Mouse (Mus musculus) midbrain, embryonic 10.5 days (tissue): ENCODE measurements around the gene Gm5741. TPM values are rescaled to one million over a fixed set of nuclear protein-coding genes. Genes with fewer than 3 reads are reported as not detected.

ENCODE experiments used
- DNase-seq: peaks from one replicate; pipeline ENCODE4 v3.0.0-alpha.2; 2017; ENCODE audit warnings: low spot score
- H3K27ac ChIP-seq: fragments of 300-500 bp; sonication (generic); replicated peaks from 2 replicates; pipeline ENCODE4 v1.5.1; 2016; ENCODE audit warnings: mild to moderate bottlenecking
- H3K27me3 ChIP-seq: fragments of 300-500 bp; sonication (generic); 2 replicates; pipeline ENCODE4 v1.6.1; 2016; ENCODE audit warnings: low read depth, mild to moderate bottlenecking; ENCODE audit not compliant: poor library complexity, severe bottlenecking
- H3K36me3 ChIP-seq: fragments of 300-500 bp; sonication (generic); 2 replicates; pipeline ENCODE4 v1.6.1; 2016; ENCODE audit warnings: mild to moderate bottlenecking, moderate library complexity
- H3K4me1 ChIP-seq: fragments of 300-500 bp; sonication (generic); 2 replicates; pipeline ENCODE4 v1.6.1; 2016
- H3K4me3 ChIP-seq: fragments of 300-500 bp; sonication (generic); 2 replicates; pipeline ENCODE4 v1.5.1; 2016; ENCODE audit warnings: mild to moderate bottlenecking, moderate library complexity
- H3K9me3 ChIP-seq: fragments of 300-500 bp; sonication (generic); replicated peaks from 2 replicates; pipeline ENCODE4 v1.6.1; 2016; ENCODE audit warnings: mild to moderate bottlenecking
- WGBS: fragments of 180-500 bp; shearing (Covaris S2); methylation state at CpG from one replicate; pipeline ENCODE4 v1.1.7; 2016; 5-methylcytosine and 5-hydroxymethylcytosine counted together
- polyA plus RNA-seq: library from polyadenylated mRNA; unstranded; fragments of >200 nt; fragmentation: Nextera tagmentation; extraction: Ambion mirVana; gene quantifications from 2 replicates; pipeline ENCODE4 v1.2.1, GENCODE M21; 2016

Gene Gm5741
- polyA plus RNA-seq, result 0.91 and 1.1 TPM in 2 replicates

DNA sequence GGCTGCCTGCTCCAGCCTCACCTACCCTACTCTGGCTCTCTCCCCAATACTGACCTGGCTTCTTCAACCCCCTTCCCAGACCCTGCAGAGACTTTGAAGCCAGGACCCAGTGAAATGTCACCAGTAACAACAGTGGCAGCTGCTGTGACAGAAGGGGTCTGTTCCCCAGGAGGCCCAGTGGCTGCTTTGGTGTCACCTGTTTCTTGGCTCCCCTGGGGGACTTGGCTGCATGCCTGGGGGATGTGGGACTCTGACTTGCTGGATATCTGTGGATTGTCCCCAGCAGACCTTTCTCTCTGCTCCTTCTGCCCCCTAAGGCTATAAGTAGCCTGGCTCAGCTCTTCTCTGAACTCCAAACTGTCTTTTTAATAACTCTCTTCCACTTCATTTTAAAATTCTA is at the start of gene Gm5741:
Gene Gm5741 (minus strand): TSS at position 1 of the 400 bp plus-strand sequence.
- no peak for DNase-seq

DNA sequence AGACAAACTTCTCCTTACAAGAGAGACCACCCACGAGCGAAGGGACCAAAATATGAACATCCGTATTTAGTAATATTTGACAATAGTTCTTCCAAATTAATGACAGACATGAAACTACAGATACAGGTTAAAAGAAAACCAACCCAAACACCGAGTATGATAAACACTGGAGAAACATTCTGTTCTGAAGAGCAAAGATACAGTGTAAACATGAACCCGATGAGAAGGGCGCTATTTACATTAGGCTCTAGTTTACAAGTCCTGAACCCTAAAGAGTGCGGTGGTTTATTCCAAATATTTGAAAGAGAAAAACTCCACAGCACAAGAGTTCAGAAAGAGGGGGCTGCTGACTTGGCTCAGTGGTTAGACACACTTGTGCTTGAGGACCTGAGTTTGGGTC is 49.2 kb upstream of the Gm5741 start:
- H3K4me3 ChIP-seq, result no peak overlapping the region
- no peak overlapping the region for H3K27ac ChIP-seq
- peaks cover 9% of the 10 kb centered on the region for H3K27me3 ChIP-seq
- peaks cover 10% of the 10 kb centered on the region for H3K4me1 ChIP-seq
- 0 out of 2 replicates have a peak, but pooled peaks cover 4% of the 10 kb centered on the region for H3K9me3 ChIP-seq
- DNase-seq, result no peak
- no peaks in the 10 kb centered on the region for H3K36me3 ChIP-seq
- 92% methylated on average over 7 of the region's 7 CpGs for whole genome bisulfite sequencing

More for the DNA sequence above, at the start of gene Gm5741:
- Histone ChIP-seq H3K4me1 (peaks cover 20% of the 10 kb centered on the region), H3K27ac (no peak within 1 kb of the TSS), H3K4me3 (no peak within 1 kb of the TSS), H3K36me3 (peaks cover 45% of the 10 kb centered on the region), H3K27me3 (no peaks in the 10 kb centered on the region), H3K9me3 (no peaks in the 10 kb centered on the region)

DNA sequence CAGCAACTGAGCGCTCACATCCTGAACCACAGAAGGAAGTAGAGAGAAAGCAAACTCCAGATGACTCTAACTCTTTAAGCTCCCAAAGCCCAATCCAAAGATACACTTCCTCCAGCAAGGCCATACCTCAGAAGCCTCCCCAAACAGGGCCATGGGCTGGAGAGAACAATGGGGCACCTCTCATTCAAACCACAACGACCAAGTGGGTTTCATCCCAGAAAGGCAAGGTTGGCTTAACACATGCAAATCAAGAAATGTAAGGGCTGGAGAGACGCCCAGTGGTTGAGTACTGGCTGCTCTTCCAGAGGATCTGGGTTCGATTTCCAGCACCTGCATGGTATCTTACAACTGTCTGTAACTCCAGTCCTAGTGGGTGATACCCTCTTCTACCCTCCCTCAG is 47.7 kb upstream of the Gm5741 start:
- no peak overlapping the region for H3K27ac ChIP-seq
- peaks cover 13% of the 10 kb centered on the region for H3K36me3 ChIP-seq
- H3K27me3 ChIP-seq, result peaks cover 9% of the 10 kb centered on the region
- peaks cover 6% of the 10 kb centered on the region; the same call in 1 of the 2 replicates for H3K9me3 ChIP-seq
- peaks cover 10% of the 10 kb centered on the region for H3K4me1 ChIP-seq
- 80% methylated on average over 4 of the region's 4 CpGs for WGBS
- H3K4me3 ChIP-seq, result no peak overlapping the region
- no peak for DNase-seq

DNA sequence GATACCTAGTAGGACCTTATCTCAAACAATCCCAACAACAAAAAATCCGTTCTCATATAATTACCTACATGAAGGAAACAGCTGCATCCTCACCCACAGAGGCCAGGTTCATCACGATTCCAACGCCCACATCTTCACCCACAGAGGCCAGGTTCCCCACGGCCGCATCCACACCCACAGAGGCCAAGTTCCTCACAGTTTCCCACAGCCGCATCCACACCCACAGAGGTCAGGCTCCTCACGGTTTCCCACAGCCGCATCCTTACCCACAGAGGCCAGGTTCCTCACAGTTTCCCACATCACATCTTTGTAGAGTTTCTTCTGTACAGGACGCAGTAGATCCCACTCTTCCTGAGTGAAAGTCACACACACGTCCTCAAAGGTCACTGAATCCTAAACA is 45.5 kb upstream of the Gm5741 start:
- H3K27me3 ChIP-seq, result peaks cover 2% of the 10 kb centered on the region; the same call in 1 of the 2 replicates
- peaks cover 11% of the 10 kb centered on the region; the same call in 1 of the 2 replicates for H3K9me3 ChIP-seq
- no peak for DNase-seq
- H3K36me3 ChIP-seq, result peaks cover 25% of the 10 kb centered on the region
- no peak overlapping the region for H3K27ac ChIP-seq
- WGBS, result 95% methylated on average over 10 of the region's 10 CpGs
- H3K4me3 ChIP-seq, result no peak overlapping the region
- no peaks in the 10 kb centered on the region for H3K4me1 ChIP-seq

DNA sequence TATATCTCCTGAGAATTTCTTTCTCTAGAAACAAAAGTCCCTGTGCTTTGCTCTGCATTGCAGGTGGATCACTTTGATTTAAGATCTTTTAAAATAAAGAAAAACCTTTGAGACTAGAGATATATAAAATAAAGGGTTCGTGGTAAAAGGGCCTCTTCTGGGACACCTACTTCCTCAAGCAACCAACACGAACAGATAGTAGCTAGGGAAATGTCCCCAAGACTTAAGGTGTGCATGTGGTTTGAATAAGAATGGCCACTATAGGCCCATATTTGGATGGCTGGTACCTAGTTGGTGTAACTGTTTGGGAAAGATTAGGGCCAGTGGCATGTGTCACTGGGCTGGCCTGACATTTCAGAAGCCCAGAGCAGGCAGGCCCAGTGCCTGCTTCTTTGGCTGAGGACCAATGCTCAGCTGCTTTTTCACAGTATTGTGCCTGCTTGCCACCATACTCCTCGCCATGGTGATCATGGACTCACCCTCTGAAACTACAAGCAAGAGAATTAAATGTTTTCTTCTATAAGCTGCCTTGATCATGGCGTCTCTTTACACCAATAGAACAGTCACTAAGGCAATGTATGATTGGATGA is 32.4 kb upstream of the Gm5741 start:
- Histone ChIP-seq H3K27ac (no peak overlapping the region), H3K4me1 (no peaks in the 10 kb centered on the region), H3K27me3 (no peaks in the 10 kb centered on the region), H3K36me3 (peaks cover 36% of the 10 kb centered on the region), H3K9me3 (peaks cover 3% of the 10 kb centered on the region; the same call in 1 of the 2 replicates), H3K4me3 (no peak overlapping the region)
- DNase-seq, result no peak
- 87% methylated on average over 4 of the region's 4 CpGs for WGBS

DNA sequence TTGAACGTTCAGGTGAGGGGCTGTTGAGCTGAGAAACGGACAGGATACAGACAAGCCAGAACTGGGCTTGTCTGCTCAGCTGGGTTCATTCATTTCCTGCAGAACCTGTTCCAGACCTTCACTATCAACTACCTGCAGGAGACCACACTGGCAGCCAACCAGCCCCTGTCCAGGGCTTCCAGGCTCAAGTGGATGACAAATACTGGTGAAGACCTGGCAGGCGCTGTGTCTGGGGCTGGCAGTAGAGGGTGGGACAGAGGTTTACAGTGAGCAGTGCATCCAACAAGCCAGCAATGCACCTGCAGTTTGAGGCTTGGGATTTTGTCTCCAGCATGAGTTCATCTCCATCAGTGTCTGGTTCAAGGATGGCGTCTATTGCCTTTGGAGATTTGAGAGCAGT is 29.1 kb upstream of the Gm5741 start:
- H3K27ac ChIP-seq, result no peak overlapping the region
- peaks cover 60% of the 10 kb centered on the region for H3K36me3 ChIP-seq
- no peak for DNase-seq
- H3K27me3 ChIP-seq, result no peaks in the 10 kb centered on the region
- no peak overlapping the region for H3K4me3 ChIP-seq
- 0 out of 2 replicates have a peak, but pooled peaks cover 3% of the 10 kb centered on the region for H3K9me3 ChIP-seq
- 92% methylated on average over 4 of the region's 4 CpGs for WGBS
- no peaks in the 10 kb centered on the region for H3K4me1 ChIP-seq

DNA sequence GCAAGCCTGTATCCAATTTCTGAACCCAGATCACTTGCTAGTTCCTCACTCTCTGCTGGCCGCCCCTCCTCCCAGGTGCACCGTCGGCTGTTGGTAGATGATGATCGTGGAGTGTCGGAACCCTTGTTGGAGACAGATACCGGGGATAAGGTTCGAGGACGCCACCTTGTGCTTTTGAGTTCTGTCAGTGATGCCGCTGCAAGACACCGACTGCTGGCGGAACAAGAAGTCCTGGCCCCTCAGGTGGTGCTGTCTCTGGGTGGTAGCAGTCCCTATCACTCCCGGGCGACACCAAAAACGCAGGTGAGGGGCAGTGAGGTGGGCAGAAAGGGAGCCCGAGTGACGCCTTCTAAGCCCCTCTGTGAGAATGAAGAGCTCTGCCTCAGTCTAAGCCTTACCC is 28.4 kb upstream of the Gm5741 start:
- Histone ChIP-seq H3K27ac (no peak overlapping the region), H3K27me3 (no peaks in the 10 kb centered on the region), H3K9me3 (no peaks in the 10 kb centered on the region), H3K4me1 (no peaks in the 10 kb centered on the region), H3K4me3 (no peak overlapping the region), H3K36me3 (peaks cover 67% of the 10 kb centered on the region)
- WGBS, result 93% methylated on average over 16 of the region's 16 CpGs
- DNase-seq, result no peak

DNA sequence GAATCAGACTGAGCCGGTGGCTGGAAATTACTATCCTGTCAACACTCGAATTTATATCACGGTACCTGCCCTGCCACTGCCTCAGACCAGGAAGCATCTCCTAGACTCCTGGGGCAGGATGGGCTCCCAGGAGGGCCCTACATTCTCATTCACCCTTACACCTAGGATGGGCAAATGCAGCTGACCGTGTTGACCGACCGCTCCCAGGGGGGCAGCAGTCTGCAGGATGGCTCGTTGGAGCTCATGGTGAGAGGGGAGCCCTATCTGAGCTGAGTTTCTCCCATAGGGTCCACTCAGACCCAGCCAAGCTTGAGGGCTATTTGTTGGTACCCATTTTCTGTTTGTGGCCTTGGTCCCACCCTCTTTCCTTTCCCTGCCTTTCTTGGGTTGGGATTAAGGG is 27.8 kb upstream of the Gm5741 start:
- Histone ChIP-seq H3K36me3 (peaks cover 72% of the 10 kb centered on the region), H3K9me3 (no peaks in the 10 kb centered on the region), H3K27me3 (no peaks in the 10 kb centered on the region), H3K4me3 (no peak overlapping the region), H3K4me1 (no peaks in the 10 kb centered on the region), H3K27ac (no peak overlapping the region)
- no peak for DNase-seq
- 94% methylated on average over 7 of the region's 7 CpGs for WGBS

DNA sequence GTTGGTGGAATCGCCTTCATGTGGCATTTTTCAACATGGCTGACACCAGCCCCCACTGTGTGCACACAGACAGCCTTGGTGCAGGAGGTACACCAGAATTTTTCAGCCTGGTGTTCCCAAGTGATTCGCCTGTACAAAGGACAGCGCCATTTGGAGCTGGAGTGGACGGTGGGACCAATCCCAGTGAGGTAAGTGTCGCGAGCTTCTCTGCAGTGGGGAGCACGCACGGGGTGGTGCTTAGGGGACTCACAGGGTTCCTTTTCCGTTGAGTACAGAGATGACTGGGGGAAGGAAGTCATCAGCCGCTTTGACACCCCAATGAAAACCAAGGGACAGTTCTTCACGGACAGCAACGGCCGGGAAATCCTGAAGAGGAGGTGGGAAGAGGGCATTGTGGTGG is 27.3 kb upstream of the Gm5741 start:
- no peaks in the 10 kb centered on the region for H3K27me3 ChIP-seq
- H3K9me3 ChIP-seq, result no peaks in the 10 kb centered on the region
- H3K36me3 ChIP-seq, result peaks cover 72% of the 10 kb centered on the region
- H3K4me3 ChIP-seq, result no peak overlapping the region
- H3K4me1 ChIP-seq, result no peaks in the 10 kb centered on the region
- no peak overlapping the region for H3K27ac ChIP-seq
- no peak for DNase-seq
- 94% methylated on average over 13 of the region's 13 CpGs for WGBS

DNA sequence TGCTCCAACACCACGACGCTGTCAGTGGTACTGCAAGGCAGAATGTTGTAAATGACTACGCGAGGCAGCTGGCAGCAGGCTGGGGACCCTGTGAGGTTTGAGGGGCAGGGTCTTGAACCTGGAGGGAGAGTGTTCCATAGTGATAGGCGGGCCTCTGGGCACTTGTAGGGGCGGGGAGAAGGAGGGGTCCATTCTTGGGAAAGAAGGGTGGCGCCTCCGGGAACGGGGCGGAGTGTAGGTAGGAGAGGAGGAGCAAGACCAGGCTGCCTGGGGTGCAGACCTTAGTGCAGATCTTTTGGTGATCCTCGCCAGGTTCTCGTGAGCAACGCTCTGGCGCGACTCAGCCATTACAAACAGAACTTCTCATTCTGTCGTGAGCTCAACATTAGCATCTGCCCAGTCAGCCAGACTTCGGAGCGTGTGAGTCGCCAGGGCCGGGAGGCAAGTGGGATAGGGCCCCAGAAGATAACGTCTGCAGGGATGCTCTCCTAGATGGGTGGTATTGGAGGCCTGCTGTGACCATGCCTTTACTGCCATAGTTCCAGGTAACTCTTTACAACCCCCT is 23.8 kb upstream of the Gm5741 start:
- H3K9me3 ChIP-seq, result no peaks in the 10 kb centered on the region
- no peaks in the 10 kb centered on the region for H3K27me3 ChIP-seq
- no peak for DNase-seq
- H3K36me3 ChIP-seq, result peaks cover 81% of the 10 kb centered on the region
- no peak overlapping the region for H3K27ac ChIP-seq
- no peak overlapping the region for H3K4me3 ChIP-seq
- 26% methylated on average over 21 of the region's 21 CpGs for WGBS
- H3K4me1 ChIP-seq, result no peaks in the 10 kb centered on the region

DNA sequence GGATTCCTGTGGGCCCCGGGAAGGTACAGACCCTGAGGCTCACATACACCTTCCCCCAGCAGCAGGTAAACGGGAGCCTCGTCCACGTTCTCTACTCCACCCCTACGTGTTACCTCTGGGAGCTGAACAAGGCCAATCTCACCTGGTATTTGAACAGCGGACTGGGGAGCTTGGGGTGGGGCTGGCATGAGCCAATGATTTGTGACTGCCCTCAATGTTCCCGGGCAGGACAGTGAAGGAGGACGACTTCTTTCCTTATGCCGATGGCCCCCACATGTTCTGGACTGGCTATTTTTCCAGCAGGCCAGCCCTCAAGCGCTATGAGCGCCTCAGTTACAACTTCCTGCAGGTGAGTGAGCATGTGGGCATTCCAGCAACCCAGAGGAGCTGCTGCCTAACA is 23.1 kb upstream of the Gm5741 start:
- Histone ChIP-seq H3K9me3 (no peaks in the 10 kb centered on the region), H3K4me3 (no peak overlapping the region), H3K27ac (no peak overlapping the region), H3K36me3 (peaks cover 80% of the 10 kb centered on the region), H3K27me3 (no peaks in the 10 kb centered on the region), H3K4me1 (no peaks in the 10 kb centered on the region)
- WGBS, result 88% methylated on average over 11 of the region's 11 CpGs
- DNase-seq, result no peak

DNA sequence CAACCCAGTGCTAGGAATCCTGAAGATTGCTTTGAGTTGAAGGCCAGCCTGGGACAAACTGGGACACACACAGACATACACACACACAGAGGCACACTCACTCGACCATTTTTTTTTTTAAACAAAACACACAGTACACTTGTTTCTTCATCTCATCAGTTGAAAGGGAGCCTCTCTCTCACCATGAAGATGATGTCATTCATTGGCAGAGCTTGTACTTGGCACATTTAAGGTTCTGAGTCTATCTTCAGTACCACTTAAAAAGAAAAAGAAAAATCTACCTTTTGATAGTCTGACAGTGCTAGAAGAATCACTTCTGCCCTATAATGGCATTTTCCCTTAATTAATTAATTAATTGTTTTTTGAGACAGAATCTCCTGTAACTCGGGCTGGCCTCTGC is 21.0 kb upstream of the Gm5741 start:
- Histone ChIP-seq H3K4me3 (no peak overlapping the region), H3K4me1 (peaks cover 6% of the 10 kb centered on the region), H3K27me3 (no peaks in the 10 kb centered on the region), H3K9me3 (no peaks in the 10 kb centered on the region), H3K27ac (no peak overlapping the region), H3K36me3 (peaks cover 69% of the 10 kb centered on the region)
- WGBS, result 90% methylated on average over 2 of the region's 2 CpGs
- no peak for DNase-seq

DNA sequence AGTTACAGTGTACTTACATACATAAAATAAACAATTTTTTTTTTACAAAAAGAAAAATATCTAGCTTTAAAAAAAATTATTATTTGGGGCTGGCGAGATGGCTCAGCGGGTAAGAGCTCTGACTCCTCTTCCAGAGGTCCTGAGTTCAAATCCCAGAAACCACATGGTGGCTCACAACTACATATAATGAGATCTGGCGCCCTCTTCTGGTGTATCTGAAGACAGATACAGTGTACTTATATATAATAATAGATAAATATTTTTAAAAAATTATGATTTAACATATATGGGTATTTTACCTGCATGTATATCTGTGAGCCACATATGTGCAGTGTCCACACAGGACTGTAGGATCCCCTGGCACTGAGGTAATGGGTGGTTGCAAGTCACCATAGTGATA is 18.5 kb upstream of the Gm5741 start:
- H3K27me3 ChIP-seq, result no peaks in the 10 kb centered on the region
- no peak for DNase-seq

More for the DNA sequence above, 18.5 kb upstream of the Gm5741 start:
- Histone ChIP-seq H3K4me1 (peaks cover 27% of the 10 kb centered on the region), H3K9me3 (no peaks in the 10 kb centered on the region), H3K36me3 (peaks cover 52% of the 10 kb centered on the region), H3K27ac (no peak overlapping the region), H3K4me3 (no peak overlapping the region)
- 83% methylated on average over 3 of the region's 3 CpGs for WGBS
